Mouse (Mus musculus): Measurements from ENCODE around the gene Slc25a33. TPM values are rescaled to one million over a fixed set of nuclear protein-coding genes. Genes with fewer than 3 reads are reported as not detected.
"Not testable (repeated sequence)": the region's sequence is repeated elsewhere in the genome, so short reads cannot be mapped to it uniquely, and the experiment has no call there.

Slc25a33 gene
- polyA plus RNA-seq (2015; fragmentation: Nextera tagmentation; extraction: Ambion mirVana): 10.8 TPM in 2 replicates

DNA sequence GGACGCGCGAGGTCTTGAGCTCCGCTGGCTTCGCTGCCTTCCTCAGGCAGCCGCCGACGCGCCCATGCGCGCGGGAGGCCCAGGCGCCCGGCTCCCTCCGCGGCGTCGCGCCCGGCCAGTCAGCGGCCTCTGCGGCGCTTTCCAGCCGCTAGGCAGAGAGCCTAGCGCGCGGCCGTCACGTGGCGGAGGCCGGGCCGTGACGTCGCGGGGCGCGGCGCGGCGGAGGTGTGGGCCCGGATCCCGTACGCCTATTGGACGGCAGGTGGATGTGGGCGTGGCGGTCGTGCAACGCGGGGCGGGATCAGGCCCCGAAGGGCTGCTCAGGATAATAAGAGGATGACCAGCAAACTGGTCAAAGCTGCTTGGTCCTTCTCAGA lies at the start of gene Slc25a33:
Slc25a33 (minus strand) TSS at position 184 of the 377 bp plus-strand sequence.
- no peaks in the 10 kb centered on the region for H3K36me3 ChIP-seq
- peak; percentile 97 for ATAC-seq (ENCODE audit: insufficient number of reproducible peaks, low FRiP score, low TSS enrichment, low read depth)
- peak within 1 kb of the TSS; percentile 67 for H3K4me3 ChIP-seq (replicated peaks)
- peak within 1 kb of the TSS; percentile 99 for H3K4me2 ChIP-seq (replicated peaks)
- peaks cover 2% of the 10 kb centered on the region; the same call in 1 of the 2 replicates for H3K27me3 ChIP-seq
- peak within 1 kb of the TSS; percentile 62 for H3K9ac ChIP-seq
- H3K4me1 ChIP-seq: peaks cover 14% of the 10 kb centered on the region
- H3K9me3 ChIP-seq (replicated peaks): no peaks in the 10 kb centered on the region
- H3K27ac ChIP-seq (replicated peaks): no peak within 1 kb of the TSS; the same call in 1 of the 2 replicates
- under 1% methylated on average over 51 of the region's 51 CpGs for WGBS

DNA sequence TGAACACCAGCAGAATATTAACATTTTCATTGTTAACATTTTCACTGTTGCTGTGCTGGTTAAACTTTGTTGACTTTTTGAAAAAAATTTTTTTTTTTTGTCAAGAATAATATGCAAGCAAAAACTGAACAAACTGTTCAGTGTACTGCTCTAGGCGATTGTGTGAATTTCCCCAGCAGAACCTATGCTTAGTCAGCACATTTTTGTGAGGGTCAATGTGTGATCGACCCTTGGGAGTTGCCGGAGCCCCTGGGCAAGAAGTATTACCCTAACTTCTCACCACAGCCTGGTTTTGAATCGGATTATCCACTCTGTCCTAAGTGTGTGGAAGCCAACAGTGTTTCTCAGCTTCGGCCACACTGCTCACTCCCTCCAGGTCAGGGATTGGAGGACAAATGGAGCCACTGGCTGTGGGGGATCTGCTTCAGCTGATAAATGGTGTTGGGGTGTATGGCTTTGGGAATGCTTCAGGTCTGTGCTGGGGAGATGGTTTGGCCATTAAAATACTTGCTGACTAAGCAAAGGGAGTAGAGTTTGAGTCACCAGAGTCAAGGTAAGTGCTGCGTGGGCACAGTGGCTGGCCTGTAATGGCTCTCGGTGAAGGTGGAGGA lies 48.6 kb upstream of the Slc25a33 start:
- 59% methylated on average over 7 of the region's 7 CpGs for WGBS

DNA sequence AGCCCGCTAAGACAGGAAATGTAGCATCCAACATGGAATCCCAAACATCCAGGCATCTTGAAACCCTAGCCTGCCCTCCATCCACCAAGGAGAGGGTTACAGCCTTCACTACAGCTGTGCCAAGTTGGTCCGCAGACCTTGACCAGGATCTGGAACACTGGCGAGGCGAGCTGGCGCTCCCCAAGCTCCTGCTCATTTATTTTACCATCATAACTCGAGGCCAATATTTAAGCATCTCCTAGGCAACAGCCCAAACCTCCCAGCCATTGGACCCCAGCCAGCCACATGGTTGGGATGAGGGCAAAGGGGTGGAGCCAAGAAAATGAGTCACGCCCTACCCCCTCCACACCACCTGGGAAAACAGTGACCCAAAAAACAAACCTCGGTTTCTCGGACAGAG lies 48.0 kb upstream of the Slc25a33 start:
- ATAC-seq (ENCODE audit: insufficient number of reproducible peaks, low FRiP score, low TSS enrichment, low read depth): peak; percentile 61; the same call in 1 of the 2 replicates
- Histone ChIP-seq H3K4me2 (replicated peaks) (peak overlapping the region; percentile 24), H3K4me1 (peaks cover 16% of the 10 kb centered on the region), H3K36me3 (no peaks in the 10 kb centered on the region), H3K4me3 (replicated peaks) (no peak overlapping the region), H3K27ac (replicated peaks) (peak overlapping the region; percentile 56; the same call in 1 of the 2 replicates), H3K9ac (no peak overlapping the region), H3K9me3 (replicated peaks) (no peaks in the 10 kb centered on the region), H3K27me3 (no peaks in the 10 kb centered on the region)
- WGBS: 23% methylated on average over 9 of the region's 9 CpGs

More for the DNA sequence above, 48.6 kb upstream of the Slc25a33 start:
- Histone ChIP-seq H3K9me3 (replicated peaks) (no peaks in the 10 kb centered on the region), H3K9ac (no peak overlapping the region), H3K36me3 (no peaks in the 10 kb centered on the region), H3K4me3 (replicated peaks) (no peak overlapping the region), H3K27ac (replicated peaks) (0 out of 2 replicates have a peak overlapping the region, but pooled peaks have one; percentile 56), H3K4me2 (replicated peaks) (no peak overlapping the region), H3K27me3 (no peaks in the 10 kb centered on the region), H3K4me1 (peaks cover 16% of the 10 kb centered on the region)
- ATAC-seq (ENCODE audit: insufficient number of reproducible peaks, low FRiP score, low TSS enrichment, low read depth): no peak

DNA sequence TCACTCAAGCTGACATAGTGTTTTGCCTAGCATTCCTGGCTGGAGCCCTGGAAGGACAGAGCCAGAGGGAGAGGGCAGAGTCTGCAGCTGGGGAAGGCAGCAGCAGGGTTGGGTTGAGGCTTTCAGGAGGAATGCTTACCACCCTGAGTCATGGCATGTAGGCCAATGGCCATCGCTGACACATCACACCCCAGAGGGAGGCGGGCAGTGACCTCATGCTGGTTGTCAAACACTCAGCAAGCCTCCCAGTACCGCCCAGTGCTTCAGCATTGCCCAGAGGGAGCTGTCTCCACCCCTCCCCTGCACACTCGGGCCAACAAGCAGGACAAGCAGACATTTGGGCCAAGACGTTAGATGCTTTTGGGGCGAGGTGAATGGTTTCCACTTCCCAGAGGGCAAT lies 46.5 kb upstream of the Slc25a33 start:
- Histone ChIP-seq H3K4me1 (peaks cover 16% of the 10 kb centered on the region), H3K4me3 (replicated peaks) (no peak overlapping the region), H3K27ac (replicated peaks) (peak overlapping the region; percentile 39; the same call in 1 of the 2 replicates), H3K9ac (no peak overlapping the region), H3K4me2 (replicated peaks) (no peak overlapping the region), H3K9me3 (replicated peaks) (no peaks in the 10 kb centered on the region), H3K36me3 (no peaks in the 10 kb centered on the region), H3K27me3 (no peaks in the 10 kb centered on the region)
- peak; percentile 35; the same call in 1 of the 2 replicates for ATAC-seq (ENCODE audit: insufficient number of reproducible peaks, low FRiP score, low TSS enrichment, low read depth)
- 58% methylated on average over 6 of the region's 6 CpGs for WGBS

DNA sequence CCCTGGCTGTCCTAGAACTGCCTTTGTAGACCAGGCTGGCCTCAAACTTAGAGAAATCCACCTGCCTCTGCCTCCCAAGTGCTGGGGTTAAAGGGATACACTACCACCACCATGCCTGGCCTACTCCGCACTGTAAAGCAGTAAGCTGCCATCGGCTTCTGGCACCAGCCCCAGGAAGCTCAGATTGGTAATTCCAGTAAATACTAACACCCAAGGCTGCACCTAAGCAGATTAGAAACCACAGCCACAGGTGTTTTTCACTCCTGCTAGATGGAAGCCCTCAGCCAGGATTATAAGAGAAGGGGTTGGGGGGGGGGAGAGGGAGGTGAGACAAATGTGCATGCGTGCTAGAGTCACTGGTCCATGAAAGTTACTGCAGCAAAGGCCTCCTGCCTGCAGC lies 45.1 kb upstream of the Slc25a33 start:
- ATAC-seq (ENCODE audit: insufficient number of reproducible peaks, low FRiP score, low TSS enrichment, low read depth): no peak
- WGBS: 69% methylated on average over 3 of the region's 3 CpGs

DNA sequence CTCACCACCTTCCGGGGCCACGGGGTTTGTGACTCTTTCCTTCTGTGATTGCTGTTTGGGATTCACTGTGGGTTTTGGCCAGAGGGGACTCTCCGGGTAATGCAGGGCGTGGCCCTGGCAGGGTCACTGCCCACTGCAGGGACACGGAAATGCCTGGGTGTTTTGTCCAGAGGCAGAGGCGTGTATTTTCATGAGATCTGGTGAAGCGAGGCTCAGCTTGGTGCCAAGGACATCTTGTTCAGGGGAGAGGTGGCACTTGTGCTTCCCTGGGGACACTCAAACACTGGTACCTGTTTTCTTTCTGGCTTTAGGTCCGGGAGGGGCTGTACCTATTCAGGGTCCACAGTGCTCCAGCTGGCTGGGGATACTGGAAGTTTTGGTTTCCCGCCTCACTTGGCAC lies 42.5 kb upstream of the Slc25a33 start:
- ATAC-seq (ENCODE audit: insufficient number of reproducible peaks, low FRiP score, low TSS enrichment, low read depth): no peak
- 81% methylated on average over 9 of the region's 9 CpGs for WGBS
- H3K27me3 ChIP-seq: no peaks in the 10 kb centered on the region
- no peaks in the 10 kb centered on the region for H3K36me3 ChIP-seq
- no peak overlapping the region for H3K27ac ChIP-seq (replicated peaks)
- H3K9me3 ChIP-seq (replicated peaks): no peaks in the 10 kb centered on the region
- no peak overlapping the region for H3K9ac ChIP-seq
- peaks cover 15% of the 10 kb centered on the region for H3K4me1 ChIP-seq
- H3K4me3 ChIP-seq (replicated peaks): no peak overlapping the region
- no peak overlapping the region for H3K4me2 ChIP-seq (replicated peaks)

More for the DNA sequence above, 45.1 kb upstream of the Slc25a33 start:
- Histone ChIP-seq H3K9me3 (replicated peaks) (no peaks in the 10 kb centered on the region), H3K4me3 (replicated peaks) (no peak overlapping the region), H3K27ac (replicated peaks) (no peak overlapping the region), H3K27me3 (no peaks in the 10 kb centered on the region), H3K4me2 (replicated peaks) (no peak overlapping the region), H3K36me3 (no peaks in the 10 kb centered on the region), H3K4me1 (peaks cover 16% of the 10 kb centered on the region), H3K9ac (no peak overlapping the region)

DNA sequence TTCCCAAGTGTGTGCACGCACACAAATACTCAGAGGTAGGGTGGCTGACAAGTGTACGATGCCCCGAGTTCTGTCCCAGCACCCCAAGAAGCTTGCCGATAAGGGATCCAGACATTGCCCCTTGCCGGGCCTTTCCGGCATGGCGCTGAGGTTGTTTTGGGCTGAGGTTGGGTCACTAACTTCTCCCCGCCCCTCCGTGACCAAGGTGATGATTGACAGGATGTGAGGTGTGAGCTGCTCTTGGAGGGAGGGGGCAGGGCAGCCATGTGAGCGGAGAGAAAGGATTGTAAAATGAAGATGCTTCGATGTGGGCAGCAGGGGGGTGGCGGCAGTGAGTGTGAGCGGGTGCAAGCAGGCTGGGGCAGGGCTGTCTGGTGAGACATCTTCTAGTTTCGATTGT lies 41.5 kb upstream of the Slc25a33 start:
- H3K4me3 ChIP-seq (replicated peaks): no peak overlapping the region
- H3K9me3 ChIP-seq (replicated peaks): no peaks in the 10 kb centered on the region
- no peaks in the 10 kb centered on the region for H3K36me3 ChIP-seq
- 91% methylated on average over 14 of the region's 14 CpGs for WGBS
- H3K27me3 ChIP-seq: peaks cover under 1% of the 10 kb centered on the region
- no peak overlapping the region for H3K27ac ChIP-seq (replicated peaks)
- H3K4me1 ChIP-seq: peaks cover 9% of the 10 kb centered on the region
- no peak overlapping the region for H3K9ac ChIP-seq
- H3K4me2 ChIP-seq (replicated peaks): no peak overlapping the region
- no peak for ATAC-seq (ENCODE audit: insufficient number of reproducible peaks, low FRiP score, low TSS enrichment, low read depth)

DNA sequence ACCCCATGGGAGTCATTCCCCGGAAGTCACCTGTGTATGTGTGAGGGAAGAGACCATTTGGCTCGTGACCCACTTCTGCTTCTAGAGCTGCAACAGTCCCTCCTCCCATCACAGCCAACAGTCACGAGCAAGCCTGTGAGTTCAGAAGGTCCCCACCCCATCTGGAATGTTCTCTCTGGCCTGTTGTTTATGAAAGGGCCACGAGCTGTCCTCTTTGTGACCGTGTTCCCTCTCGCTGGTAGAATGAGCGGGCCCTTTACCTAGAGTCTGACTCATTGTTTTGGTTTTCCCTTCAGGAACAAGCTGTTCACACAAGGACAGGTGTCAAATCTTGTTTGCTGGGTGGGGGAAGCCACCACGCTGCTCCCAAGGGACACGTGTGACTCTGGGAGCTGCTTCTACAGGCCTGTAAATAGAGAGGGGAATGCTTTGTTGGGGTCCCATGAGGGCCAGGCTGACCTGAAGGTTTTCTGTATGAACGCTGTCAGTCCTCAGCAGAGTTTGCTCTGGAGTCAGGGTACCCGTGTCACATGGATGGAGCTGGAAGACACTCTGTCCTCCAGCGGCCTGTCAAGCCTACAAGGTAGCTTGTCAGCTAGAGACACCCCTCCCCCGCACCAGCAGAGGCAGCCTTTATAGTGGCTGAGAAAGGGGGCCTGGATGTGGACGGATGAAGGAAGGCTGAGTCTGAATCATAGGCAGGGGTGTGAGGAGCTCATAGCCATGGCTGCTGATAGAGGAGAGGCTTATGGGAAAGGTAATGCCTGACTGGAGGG lies 39.5 kb upstream of the Slc25a33 start:
- no peak for ATAC-seq (ENCODE audit: insufficient number of reproducible peaks, low FRiP score, low TSS enrichment, low read depth)
- H3K9me3 ChIP-seq (replicated peaks): no peaks in the 10 kb centered on the region
- peaks cover 9% of the 10 kb centered on the region for H3K27me3 ChIP-seq
- H3K27ac ChIP-seq (replicated peaks): no peak overlapping the region
- H3K4me1 ChIP-seq: peaks cover 9% of the 10 kb centered on the region
- WGBS: 55% methylated on average over 14 of the region's 14 CpGs
- H3K4me2 ChIP-seq (replicated peaks): no peak overlapping the region
- no peak overlapping the region for H3K9ac ChIP-seq
- no peak overlapping the region for H3K4me3 ChIP-seq (replicated peaks)
- H3K36me3 ChIP-seq: no peaks in the 10 kb centered on the region

DNA sequence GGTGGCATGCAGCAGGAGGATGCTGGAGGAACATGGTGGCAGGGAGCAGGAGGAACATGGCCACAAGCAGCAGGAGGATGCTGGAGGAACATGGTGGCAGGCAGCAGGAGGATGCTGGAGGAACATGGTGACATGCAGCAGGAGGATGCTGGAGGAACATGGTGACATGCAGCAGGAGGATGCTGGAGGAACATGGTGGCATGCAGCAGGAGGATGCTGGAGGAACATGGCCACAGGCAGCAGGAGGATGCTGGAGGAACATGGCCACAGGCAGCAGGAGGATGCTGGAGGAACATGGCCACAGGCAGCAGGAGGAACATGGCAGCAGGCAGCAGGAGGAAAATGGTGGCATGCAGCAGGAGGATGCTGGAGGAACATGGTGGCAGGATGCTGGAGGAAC lies 36.3 kb upstream of the Slc25a33 start:
- peaks cover 17% of the 10 kb centered on the region for H3K4me1 ChIP-seq
- not testable (repeated sequence) for ATAC-seq (ENCODE audit: insufficient number of reproducible peaks, low FRiP score, low TSS enrichment, low read depth); H3K27me3 ChIP-seq

DNA sequence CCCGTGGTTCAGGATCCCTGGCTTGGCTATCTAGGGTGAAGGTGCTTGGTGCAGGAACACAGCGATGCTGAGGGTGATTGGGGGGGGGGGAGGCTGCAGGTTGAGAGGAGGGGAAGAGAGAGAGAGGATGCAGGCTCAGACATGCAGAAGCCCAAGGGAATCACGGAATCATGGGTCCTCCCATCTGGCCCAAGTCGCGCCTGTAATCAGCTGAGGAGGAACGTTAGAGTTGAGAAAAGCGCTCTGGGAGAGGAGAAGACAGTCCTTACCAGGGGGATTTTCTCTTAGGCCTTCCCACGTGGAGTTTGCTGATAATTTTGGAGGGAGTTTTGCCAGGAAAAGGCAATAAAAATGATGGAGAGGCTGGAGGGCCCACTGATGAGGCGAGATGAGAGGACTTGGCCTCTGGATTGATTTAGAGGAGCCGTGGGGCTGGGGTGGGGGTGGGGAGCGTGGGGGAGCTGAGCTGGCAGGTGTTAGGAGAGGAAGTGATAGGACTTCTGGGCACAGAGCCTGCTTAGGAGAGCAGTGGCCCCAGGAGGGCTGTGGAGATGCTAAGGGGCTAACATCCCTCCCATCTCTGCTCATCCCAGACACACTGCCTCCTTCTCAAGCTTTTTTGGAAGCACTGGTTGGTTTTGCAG lies 34.6 kb upstream of the Slc25a33 start:
- Histone ChIP-seq H3K9ac (no peak overlapping the region), H3K27me3 (peaks cover 9% of the 10 kb centered on the region), H3K27ac (replicated peaks) (no peak overlapping the region), H3K4me3 (replicated peaks) (no peak overlapping the region), H3K4me1 (peaks cover 15% of the 10 kb centered on the region), H3K9me3 (replicated peaks) (no peaks in the 10 kb centered on the region), H3K36me3 (no peaks in the 10 kb centered on the region), H3K4me2 (replicated peaks) (no peak overlapping the region)
- no peak for ATAC-seq (ENCODE audit: insufficient number of reproducible peaks, low FRiP score, low TSS enrichment, low read depth)
- 27% methylated on average over 11 of the region's 11 CpGs for WGBS

More for the DNA sequence above, 36.3 kb upstream of the Slc25a33 start:
- H3K36me3 ChIP-seq; H3K9me3 ChIP-seq (replicated peaks); H3K4me3 ChIP-seq (replicated peaks); H3K4me2 ChIP-seq (replicated peaks); H3K9ac ChIP-seq; H3K27ac ChIP-seq (replicated peaks): not testable (repeated sequence)

DNA sequence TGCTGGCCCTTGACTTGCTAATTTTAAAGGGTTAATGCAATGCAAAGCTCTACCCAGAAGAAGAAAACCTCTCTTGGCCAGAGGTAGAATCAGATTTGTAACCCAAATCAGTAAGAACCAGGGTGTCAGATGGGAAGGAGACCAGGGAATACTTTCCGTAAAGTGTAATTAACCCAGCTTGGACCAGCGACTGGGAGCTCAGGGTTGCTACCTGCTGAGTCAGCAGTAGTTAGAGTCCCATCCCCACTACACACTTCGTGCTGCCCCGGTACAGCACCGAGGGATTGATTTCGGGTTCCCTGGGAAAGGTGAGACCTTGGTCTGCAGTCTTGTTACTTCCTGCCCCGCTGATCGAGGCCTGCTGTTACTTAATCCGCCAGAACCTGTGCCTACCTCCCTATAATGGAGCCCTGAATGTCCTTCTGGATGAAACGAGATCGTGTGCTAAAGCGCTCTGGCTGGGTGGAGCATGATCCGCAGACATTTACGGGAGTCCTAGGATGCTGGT lies 34.0 kb upstream of the Slc25a33 start:
- H3K9me3 ChIP-seq (replicated peaks): no peaks in the 10 kb centered on the region
- no peak overlapping the region for H3K4me2 ChIP-seq (replicated peaks)
- H3K27ac ChIP-seq (replicated peaks): no peak overlapping the region
- no peaks in the 10 kb centered on the region for H3K36me3 ChIP-seq
- WGBS: 33% methylated on average over 14 of the region's 14 CpGs
- H3K4me1 ChIP-seq: peaks cover 9% of the 10 kb centered on the region
- peaks cover 9% of the 10 kb centered on the region for H3K27me3 ChIP-seq
- H3K4me3 ChIP-seq (replicated peaks): no peak overlapping the region
- no peak overlapping the region for H3K9ac ChIP-seq
- ATAC-seq (ENCODE audit: insufficient number of reproducible peaks, low FRiP score, low TSS enrichment, low read depth): no peak
